Comparison of ENCODE assay signal across 17 mouse cellular contexts in genomic region chr9:26674059-26674757, GRCm38 (mm10). TPM values are rescaled to one million over a fixed set of nuclear protein-coding genes. Genes with fewer than 3 reads are reported as not detected.
"Had no signal": no experiment of that assay in that cellular context is flagged by ENCODE, and none has a peak within 500 bp of the region (broad histone marks: within the 10 kb centered on the region; RNA-seq: fewer than 3 reads in every experiment).

No protein-coding gene starts in this region.

- DNase-seq: left cerebral cortex, postnatal 4 days; lung, adult 18-20 months; retina, postnatal 1 day; right cerebral cortex, postnatal 4 days; spleen, adult 18-20 months; thymus, adult 2 months; thymus, postnatal 25 days had no signal

- H3K27ac ChIP-seq: intestine, embryonic 15.5 days; limb, embryonic 13.5 days; liver, embryonic 14.5 days; midbrain, embryonic 12.5 days; neural tube, embryonic 13.5 days had no signal

- H3K9ac ChIP-seq: intestine, embryonic 15.5 days; limb, embryonic 13.5 days; liver, embryonic 14.5 days; midbrain, embryonic 12.5 days; neural tube, embryonic 13.5 days had no signal

- ATAC-seq: intestine, embryonic 15.5 days; midbrain, embryonic 16.5 days had no signal

- H3K36me3 ChIP-seq: intestine, embryonic 15.5 days; limb, embryonic 13.5 days; midbrain, embryonic 12.5 days; neural tube, embryonic 13.5 days had no signal

- H3K4me2 ChIP-seq: intestine, embryonic 15.5 days; limb, embryonic 13.5 days; midbrain, embryonic 12.5 days; neural tube, embryonic 13.5 days had no signal

- H3K27me3 ChIP-seq: intestine, embryonic 15.5 days; limb, embryonic 13.5 days; midbrain, embryonic 12.5 days; neural tube, embryonic 13.5 days had no signal

- H3K9me3 ChIP-seq: intestine, embryonic 15.5 days; limb, embryonic 13.5 days; midbrain, embryonic 12.5 days; neural tube, embryonic 13.5 days had no signal

- H3K4me1 ChIP-seq: intestine, embryonic 15.5 days; limb, embryonic 13.5 days; neural tube, embryonic 13.5 days had no signal

- H3K4me3 ChIP-seq: intestine, embryonic 15.5 days; limb, embryonic 13.5 days; midbrain, embryonic 12.5 days; neural tube, embryonic 13.5 days had no signal

RNA-seq across cellular contexts. Expression of gene B3gat1, which starts 59.3 kb away (rescaled TPM):
- total RNA-seq: liver, adult 2 months; megakaryocyte-erythroid progenitor cell, adult 5-6 weeks had no signal
- polyA plus RNA-seq: large intestine, adult 2 months; liver, adult 2 months; lung, embryonic 16.5 days had no signal
